Mouse (Mus musculus): ENCODE measurements around the gene Ivns1abp. TPM values are rescaled to one million over a fixed set of nuclear protein-coding genes. Genes with fewer than 3 reads are reported as not detected.
A peak's percentile ranks its signal among the peaks of the same experiment; 100 is the strongest.

The Ivns1abp gene
- polyA plus RNA-seq, 1 experiment from 2014 or later, result 107 TPM

DNA sequence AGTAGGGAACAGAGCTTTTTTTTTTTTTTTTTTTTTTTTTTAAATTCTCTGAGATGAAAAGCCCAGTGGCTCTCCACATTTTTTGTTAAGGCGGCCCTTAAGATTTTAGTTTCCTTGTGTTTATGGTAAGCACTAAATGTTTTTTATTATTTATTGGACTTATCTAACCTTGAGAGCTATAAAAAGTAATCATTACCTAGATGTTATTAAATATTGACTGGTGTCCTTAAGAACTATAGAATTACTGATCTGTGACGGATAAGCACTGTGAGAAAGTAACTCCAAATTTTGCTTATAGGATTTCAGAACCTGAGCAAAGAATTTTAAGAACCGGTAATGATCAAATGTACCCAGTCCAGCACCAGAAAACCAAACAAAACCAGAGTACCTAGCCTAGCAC is 11.5 kb upstream of the Ivns1abp start:
- H3K4me2 ChIP-seq (replicated peaks; ENCODE audit: low read depth, low read length), result no peak overlapping the region
- H3K27ac ChIP-seq (ENCODE audit: low read length), result no peak overlapping the region
- TF ChIP-seq CTCF (IDR thresholded peaks at IDR 0.05) (no peak), EP300 (IDR thresholded peaks at IDR 0.05) (no peak)
- H3K4me3 ChIP-seq (ENCODE audit: low read depth, low read length), result no peak overlapping the region
- H3K4me1 ChIP-seq (ENCODE audit: insufficient read depth, low read depth, low read length), result no peaks in the 10 kb centered on the region
- DNase-seq (ENCODE audit: low spot score), result no peak
- H3K36me3 ChIP-seq (ENCODE audit: insufficient read depth, low read length), result no peaks in the 10 kb centered on the region
- no peaks in the 10 kb centered on the region for H3K27me3 ChIP-seq (replicated peaks; ENCODE audit: insufficient read depth, low read length)
- H3K9me3 ChIP-seq (ENCODE audit: low read length), result no peaks in the 10 kb centered on the region
- ATAC-seq, result no peak
- 83% methylated on average over 3 of the region's 3 CpGs for WGBS
- no peak overlapping the region for H3K9ac ChIP-seq (replicated peaks; ENCODE audit: low read depth)

- H3K4me3 ChIP-seq (ENCODE audit: low read depth, low read length), result no peak overlapping the region
- ATAC-seq (0 out of 2 replicates have a peak, but pooled peaks have one; percentile 13), DNase-seq (ENCODE audit: low spot score) (no peak)
- H3K4me1 ChIP-seq (ENCODE audit: insufficient read depth, low read depth, low read length), result peaks cover 3% of the 10 kb centered on the region; the same call in 1 of the 2 replicates
- H3K27ac ChIP-seq (ENCODE audit: low read length), result no peak overlapping the region
- H3K9me3 ChIP-seq (ENCODE audit: low read length), result no peaks in the 10 kb centered on the region
- H3K9ac ChIP-seq (replicated peaks; ENCODE audit: low read depth), result no peak overlapping the region
- H3K4me2 ChIP-seq (replicated peaks; ENCODE audit: low read depth, low read length), result no peak overlapping the region
- H3K27me3 ChIP-seq (replicated peaks; ENCODE audit: insufficient read depth, low read length), result no peaks in the 10 kb centered on the region
- no peaks in the 10 kb centered on the region for H3K36me3 ChIP-seq (ENCODE audit: insufficient read depth, low read length)
- TF ChIP-seq CTCF (IDR thresholded peaks at IDR 0.05) (no peak), EP300 (IDR thresholded peaks at IDR 0.05) (no peak)
These were observed 6.0 kb upstream of the Ivns1abp start for GRCm38 (mm10) chr1:151338234-151338633.

GRCm38 (mm10) chr1:151338941-151339340 is 5.3 kb upstream of the Ivns1abp start:
- Histone ChIP-seq H3K4me2 (replicated peaks; ENCODE audit: low read depth, low read length) (no peak overlapping the region), H3K36me3 (ENCODE audit: insufficient read depth, low read length) (no peaks in the 10 kb centered on the region), H3K27me3 (replicated peaks; ENCODE audit: insufficient read depth, low read length) (no peaks in the 10 kb centered on the region), H3K27ac (ENCODE audit: low read length) (no peak overlapping the region), H3K9me3 (ENCODE audit: low read length) (no peaks in the 10 kb centered on the region), H3K4me1 (ENCODE audit: insufficient read depth, low read depth, low read length) (peaks cover 3% of the 10 kb centered on the region; the same call in 1 of the 2 replicates), H3K4me3 (ENCODE audit: low read depth, low read length) (no peak overlapping the region), H3K9ac (replicated peaks; ENCODE audit: low read depth) (no peak overlapping the region)
- ATAC-seq, result peak; percentile 26; the same call in 1 of the 2 replicates
- DNase-seq (ENCODE audit: low spot score), result peak; percentile 44
- no peak for TF ChIP-seq EP300 (IDR thresholded peaks at IDR 0.05)
- TF ChIP-seq CTCF (IDR thresholded peaks at IDR 0.05), result no peak
- 50% methylated on average over 2 of the region's 2 CpGs for WGBS

DNA sequence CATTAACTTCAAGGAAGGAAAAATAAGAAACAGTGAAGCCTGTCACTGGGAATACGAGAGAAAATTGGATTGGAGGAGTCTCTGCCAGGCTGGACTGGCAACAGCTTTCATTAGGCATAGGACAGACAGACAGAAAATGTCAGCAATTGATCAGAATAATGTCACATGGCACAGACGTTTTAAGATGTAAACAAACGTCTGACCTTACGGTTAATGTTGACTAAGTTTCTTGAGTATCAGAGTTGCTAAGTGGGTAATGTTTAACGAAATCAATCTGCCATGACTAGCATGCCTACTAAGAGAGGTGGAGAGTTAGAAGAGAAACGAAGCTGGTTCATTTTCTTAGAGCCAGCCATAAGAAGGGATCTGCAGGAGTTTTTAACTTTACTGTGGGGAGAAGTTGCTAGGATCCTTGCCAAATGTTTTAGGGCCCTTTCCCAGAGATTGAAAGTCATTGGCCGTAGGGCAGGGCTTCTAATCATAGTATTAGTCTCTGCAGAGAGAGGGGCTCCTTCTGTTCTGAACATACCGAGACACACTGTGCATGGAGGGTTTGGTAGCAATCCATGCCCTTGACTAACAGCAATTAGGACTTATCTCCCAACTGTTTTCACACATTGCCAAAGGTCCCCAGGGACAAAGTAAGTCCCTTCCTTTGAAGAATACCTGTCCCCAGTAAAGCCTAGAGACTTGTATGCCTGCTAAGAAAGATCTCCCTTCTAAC is 2.8 kb upstream of the Ivns1abp start:
- no peaks in the 10 kb centered on the region for H3K27me3 ChIP-seq (replicated peaks; ENCODE audit: insufficient read depth, low read length)
- peaks cover 3% of the 10 kb centered on the region; the same call in 1 of the 2 replicates for H3K4me1 ChIP-seq (ENCODE audit: insufficient read depth, low read depth, low read length)
- no peaks in the 10 kb centered on the region for H3K36me3 ChIP-seq (ENCODE audit: insufficient read depth, low read length)
- ATAC-seq (no peak), DNase-seq (ENCODE audit: low spot score) (no peak)
- no peak for TF ChIP-seq EP300 (IDR thresholded peaks at IDR 0.05)
- no peak for TF ChIP-seq CTCF (IDR thresholded peaks at IDR 0.05)
- H3K9me3 ChIP-seq (ENCODE audit: low read length), result no peaks in the 10 kb centered on the region
- no peak overlapping the region for H3K4me3 ChIP-seq (ENCODE audit: low read depth, low read length)
- no peak overlapping the region for H3K4me2 ChIP-seq (replicated peaks; ENCODE audit: low read depth, low read length)
- no peak overlapping the region for H3K27ac ChIP-seq (ENCODE audit: low read length)
- 34% methylated on average over 8 of the region's 8 CpGs for WGBS
- H3K9ac ChIP-seq (replicated peaks; ENCODE audit: low read depth), result no peak overlapping the region

DNA sequence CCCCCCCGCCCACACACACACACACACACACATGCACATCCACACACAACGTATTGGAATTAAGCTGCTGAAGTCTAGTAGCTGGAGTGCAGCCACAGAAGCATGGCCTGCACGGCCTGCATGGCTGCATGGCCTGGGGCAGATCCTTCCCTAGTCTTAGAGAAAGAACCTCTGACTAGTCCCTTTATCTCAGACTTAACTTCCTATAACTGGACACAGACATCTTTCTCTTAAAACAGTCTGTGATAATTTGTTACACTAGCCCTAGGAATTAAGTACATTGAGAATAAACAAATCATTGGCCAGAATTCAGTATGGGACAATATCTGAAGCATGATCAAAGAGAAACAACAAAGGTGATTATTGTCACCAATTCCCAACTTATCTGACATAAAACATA is 2.0 kb upstream of the Ivns1abp start:
- Histone ChIP-seq H3K4me1 (ENCODE audit: insufficient read depth, low read depth, low read length) (peaks cover 8% of the 10 kb centered on the region; the same call in 1 of the 2 replicates), H3K4me2 (replicated peaks; ENCODE audit: low read depth, low read length) (no peak overlapping the region), H3K9ac (replicated peaks; ENCODE audit: low read depth) (no peak overlapping the region), H3K9me3 (ENCODE audit: low read length) (no peaks in the 10 kb centered on the region), H3K27ac (ENCODE audit: low read length) (no peak overlapping the region), H3K27me3 (replicated peaks; ENCODE audit: insufficient read depth, low read length) (no peaks in the 10 kb centered on the region), H3K36me3 (ENCODE audit: insufficient read depth, low read length) (no peaks in the 10 kb centered on the region), H3K4me3 (ENCODE audit: low read depth, low read length) (no peak overlapping the region)
- DNase-seq (ENCODE audit: low spot score) (no peak), ATAC-seq (no peak)
- TF ChIP-seq CTCF (IDR thresholded peaks at IDR 0.05) (no peak), EP300 (IDR thresholded peaks at IDR 0.05) (no peak)
- 50% methylated on average over 3 of the region's 3 CpGs for WGBS

DNA sequence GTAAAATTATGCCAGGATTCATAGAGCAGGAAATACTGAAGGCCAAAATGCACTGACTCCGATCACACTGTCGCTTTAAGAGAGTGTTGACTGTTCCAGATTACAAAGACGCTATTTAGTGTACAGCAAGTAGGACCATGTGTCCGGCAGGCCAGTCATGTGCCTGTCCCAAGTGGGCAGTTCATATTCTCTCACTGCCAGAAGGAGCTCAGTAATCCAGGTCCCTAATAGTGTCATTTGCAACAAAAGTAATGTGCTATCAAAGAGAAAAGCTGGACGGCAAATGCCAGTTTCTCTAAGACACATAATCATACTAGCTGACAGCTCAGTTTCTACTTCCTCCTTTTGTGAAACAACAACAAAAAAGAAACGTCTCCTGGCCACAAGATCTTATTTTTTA is 1.3 kb upstream of the Ivns1abp start:
- Histone ChIP-seq H3K9ac (replicated peaks; ENCODE audit: low read depth) (no peak overlapping the region), H3K36me3 (ENCODE audit: insufficient read depth, low read length) (no peaks in the 10 kb centered on the region), H3K9me3 (ENCODE audit: low read length) (no peaks in the 10 kb centered on the region), H3K4me2 (replicated peaks; ENCODE audit: low read depth, low read length) (peak overlapping the region; percentile 86), H3K4me3 (ENCODE audit: low read depth, low read length) (peak overlapping the region; percentile 0; the same call in 1 of the 2 replicates), H3K4me1 (ENCODE audit: insufficient read depth, low read depth, low read length) (peaks cover 8% of the 10 kb centered on the region; the same call in 1 of the 2 replicates), H3K27me3 (replicated peaks; ENCODE audit: insufficient read depth, low read length) (no peaks in the 10 kb centered on the region), H3K27ac (ENCODE audit: low read length) (peak overlapping the region; percentile 92)
- TF ChIP-seq EP300 (IDR thresholded peaks at IDR 0.05), result no peak
- TF ChIP-seq CTCF (IDR thresholded peaks at IDR 0.05), result no peak
- peak; percentile 72 for DNase-seq (ENCODE audit: low spot score)
- peak; percentile 5; the same call in 1 of the 2 replicates for ATAC-seq
- WGBS, result 3% methylated on average over 6 of the region's 6 CpGs
